Mouse (Mus musculus): ENCODE data around the gene Iqck. TPM values are rescaled to one million over a fixed set of nuclear protein-coding genes. Genes with fewer than 3 reads are reported as not detected.

Gene Iqck
- polyA plus RNA-seq, 1 experiment from 2014 or later: 2.9 TPM

DNA sequence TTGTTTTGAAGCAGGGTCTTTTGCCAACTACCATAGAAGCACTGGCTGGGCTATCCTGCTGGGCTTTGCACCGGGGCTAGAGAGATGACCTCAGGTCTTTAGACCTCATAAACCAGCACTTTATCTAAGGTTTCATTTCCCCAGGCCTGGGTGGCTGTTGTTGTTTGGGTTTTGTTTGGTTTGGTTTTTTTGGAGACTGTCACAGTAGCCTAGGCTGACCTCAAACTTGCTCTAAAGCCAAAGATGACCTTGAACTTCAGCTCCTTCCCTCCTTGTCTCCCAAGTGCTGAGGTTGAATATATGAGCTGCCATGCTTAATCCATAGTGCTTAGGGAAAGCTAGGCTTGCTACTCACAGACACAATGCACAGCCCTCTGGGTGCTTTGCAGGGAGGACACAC is 35.9 kb upstream of the Iqck start:
- ATAC-seq (replicated peaks; ENCODE audit: insufficient number of reproducible peaks, low FRiP score, low TSS enrichment, low read depth) (no peak), DNase-seq (ENCODE audit: low spot score) (no peak)
- H3K9ac ChIP-seq (replicated peaks; ENCODE audit: low read length): no peak overlapping the region
- no peaks in the 10 kb centered on the region for H3K4me1 ChIP-seq (ENCODE audit: control insufficient read depth, insufficient read depth, low read length)
- no peak overlapping the region for H3K4me3 ChIP-seq (ENCODE audit: low read depth, low read length)
- H3K27me3 ChIP-seq (ENCODE audit: control insufficient read depth, insufficient read depth, low read length): no peaks in the 10 kb centered on the region
- no peaks in the 10 kb centered on the region for H3K9me3 ChIP-seq (replicated peaks; ENCODE audit: control insufficient read depth, low read length)
- no peaks in the 10 kb centered on the region; the same call in 1 of the 2 replicates for H3K36me3 ChIP-seq (replicated peaks; ENCODE audit: control insufficient read depth, insufficient read depth, low read depth, low read length)
- WGBS: 77% methylated on average over 1 of the region's 1 CpGs
- H3K27ac ChIP-seq (replicated peaks; ENCODE audit: low read depth, low read length): no peak overlapping the region
- no peak overlapping the region for H3K4me2 ChIP-seq (ENCODE audit: low read depth, low read length)

DNA sequence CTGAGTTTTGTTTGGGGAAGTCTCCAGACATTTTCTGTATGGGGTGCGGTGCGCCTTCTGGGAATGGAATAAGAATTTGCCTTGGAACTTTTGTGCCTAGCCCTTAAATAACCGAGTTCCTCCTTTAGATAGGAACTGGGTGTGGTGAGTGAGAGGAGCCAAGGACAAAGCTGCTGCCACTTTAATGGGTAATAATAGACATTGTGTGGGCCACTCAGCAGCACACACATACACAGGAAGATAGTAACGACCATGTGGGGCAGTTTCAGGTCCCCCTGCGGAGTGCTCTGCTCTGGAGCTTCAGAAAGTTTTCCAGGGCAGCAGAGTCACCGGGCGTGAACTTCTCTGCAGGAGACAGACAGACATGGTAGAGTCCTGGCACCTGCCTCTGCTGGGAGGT is 34.2 kb upstream of the Iqck start:
- Histone ChIP-seq H3K4me2 (ENCODE audit: low read depth, low read length) (no peak overlapping the region), H3K27me3 (ENCODE audit: control insufficient read depth, insufficient read depth, low read length) (no peaks in the 10 kb centered on the region), H3K9me3 (replicated peaks; ENCODE audit: control insufficient read depth, low read length) (no peaks in the 10 kb centered on the region), H3K36me3 (replicated peaks; ENCODE audit: control insufficient read depth, insufficient read depth, low read depth, low read length) (no peaks in the 10 kb centered on the region; the same call in 1 of the 2 replicates), H3K4me1 (ENCODE audit: control insufficient read depth, insufficient read depth, low read length) (no peaks in the 10 kb centered on the region), H3K9ac (replicated peaks; ENCODE audit: low read length) (no peak overlapping the region), H3K4me3 (ENCODE audit: low read depth, low read length) (no peak overlapping the region), H3K27ac (replicated peaks; ENCODE audit: low read depth, low read length) (no peak overlapping the region)
- DNase-seq (ENCODE audit: low spot score): no peak
- ATAC-seq (replicated peaks; ENCODE audit: insufficient number of reproducible peaks, low FRiP score, low TSS enrichment, low read depth): no peak
- 76% methylated on average over 7 of the region's 7 CpGs for WGBS

- Histone ChIP-seq H3K36me3 (replicated peaks; ENCODE audit: control insufficient read depth, insufficient read depth, low read depth, low read length) (no peaks in the 10 kb centered on the region; the same call in 1 of the 2 replicates), H3K4me3 (ENCODE audit: low read depth, low read length) (no peak overlapping the region), H3K4me2 (ENCODE audit: low read depth, low read length) (no peak overlapping the region), H3K27me3 (ENCODE audit: control insufficient read depth, insufficient read depth, low read length) (no peaks in the 10 kb centered on the region), H3K9me3 (replicated peaks; ENCODE audit: control insufficient read depth, low read length) (no peaks in the 10 kb centered on the region), H3K4me1 (ENCODE audit: control insufficient read depth, insufficient read depth, low read length) (no peaks in the 10 kb centered on the region), H3K9ac (replicated peaks; ENCODE audit: low read length) (no peak overlapping the region), H3K27ac (replicated peaks; ENCODE audit: low read depth, low read length) (no peak overlapping the region)
- WGBS: 90% methylated on average over 12 of the region's 12 CpGs
- ATAC-seq (replicated peaks; ENCODE audit: insufficient number of reproducible peaks, low FRiP score, low TSS enrichment, low read depth): no peak
- DNase-seq (ENCODE audit: low spot score): no peak
Measured at GRCm38 (mm10) chr7:118821887-118822556, 33.5 kb upstream of the Iqck start.

- Histone ChIP-seq H3K9me3 (replicated peaks; ENCODE audit: control insufficient read depth, low read length) (no peaks in the 10 kb centered on the region), H3K27me3 (ENCODE audit: control insufficient read depth, insufficient read depth, low read length) (no peaks in the 10 kb centered on the region), H3K4me1 (ENCODE audit: control insufficient read depth, insufficient read depth, low read length) (no peaks in the 10 kb centered on the region), H3K36me3 (replicated peaks; ENCODE audit: control insufficient read depth, insufficient read depth, low read depth, low read length) (no peaks in the 10 kb centered on the region), H3K9ac (replicated peaks; ENCODE audit: low read length) (no peak overlapping the region), H3K4me3 (ENCODE audit: low read depth, low read length) (no peak overlapping the region), H3K27ac (replicated peaks; ENCODE audit: low read depth, low read length) (no peak overlapping the region), H3K4me2 (ENCODE audit: low read depth, low read length) (no peak overlapping the region)
- peak; percentile 14 for DNase-seq (ENCODE audit: low spot score)
- no peak for ATAC-seq (replicated peaks; ENCODE audit: insufficient number of reproducible peaks, low FRiP score, low TSS enrichment, low read depth)
- 56% methylated on average over 7 of the region's 7 CpGs for WGBS
Measured at GRCm38 (mm10) chr7:118824451-118824850, 31.1 kb upstream of the Iqck start.

GRCm38 (mm10) chr7:118827975-118828416 is 27.6 kb upstream of the Iqck start:
- Histone ChIP-seq H3K36me3 (replicated peaks; ENCODE audit: control insufficient read depth, insufficient read depth, low read depth, low read length) (no peaks in the 10 kb centered on the region), H3K4me3 (ENCODE audit: low read depth, low read length) (no peak overlapping the region), H3K27me3 (ENCODE audit: control insufficient read depth, insufficient read depth, low read length) (no peaks in the 10 kb centered on the region), H3K9me3 (replicated peaks; ENCODE audit: control insufficient read depth, low read length) (no peaks in the 10 kb centered on the region), H3K4me2 (ENCODE audit: low read depth, low read length) (no peak overlapping the region), H3K9ac (replicated peaks; ENCODE audit: low read length) (no peak overlapping the region), H3K27ac (replicated peaks; ENCODE audit: low read depth, low read length) (no peak overlapping the region), H3K4me1 (ENCODE audit: control insufficient read depth, insufficient read depth, low read length) (no peaks in the 10 kb centered on the region)
- 0 out of 2 replicates have a peak, but pooled peaks have one; percentile 22 for ATAC-seq (replicated peaks; ENCODE audit: insufficient number of reproducible peaks, low FRiP score, low TSS enrichment, low read depth)
- WGBS: 36% methylated on average over 5 of the region's 5 CpGs
- DNase-seq (ENCODE audit: low spot score): no peak

- Histone ChIP-seq H3K36me3 (replicated peaks; ENCODE audit: control insufficient read depth, insufficient read depth, low read depth, low read length) (no peaks in the 10 kb centered on the region; the same call in 1 of the 2 replicates), H3K4me1 (ENCODE audit: control insufficient read depth, insufficient read depth, low read length) (no peaks in the 10 kb centered on the region), H3K4me2 (ENCODE audit: low read depth, low read length) (no peak overlapping the region), H3K27ac (replicated peaks; ENCODE audit: low read depth, low read length) (no peak overlapping the region), H3K9ac (replicated peaks; ENCODE audit: low read length) (no peak overlapping the region), H3K9me3 (replicated peaks; ENCODE audit: control insufficient read depth, low read length) (no peaks in the 10 kb centered on the region), H3K27me3 (ENCODE audit: control insufficient read depth, insufficient read depth, low read length) (no peaks in the 10 kb centered on the region), H3K4me3 (ENCODE audit: low read depth, low read length) (no peak overlapping the region)
- WGBS: 88% methylated on average over 5 of the region's 5 CpGs
- ATAC-seq (replicated peaks; ENCODE audit: insufficient number of reproducible peaks, low FRiP score, low TSS enrichment, low read depth) (no peak), DNase-seq (ENCODE audit: low spot score) (no peak)
Measured at GRCm38 (mm10) chr7:118837901-118838300, 17.7 kb upstream of the Iqck start.

DNA sequence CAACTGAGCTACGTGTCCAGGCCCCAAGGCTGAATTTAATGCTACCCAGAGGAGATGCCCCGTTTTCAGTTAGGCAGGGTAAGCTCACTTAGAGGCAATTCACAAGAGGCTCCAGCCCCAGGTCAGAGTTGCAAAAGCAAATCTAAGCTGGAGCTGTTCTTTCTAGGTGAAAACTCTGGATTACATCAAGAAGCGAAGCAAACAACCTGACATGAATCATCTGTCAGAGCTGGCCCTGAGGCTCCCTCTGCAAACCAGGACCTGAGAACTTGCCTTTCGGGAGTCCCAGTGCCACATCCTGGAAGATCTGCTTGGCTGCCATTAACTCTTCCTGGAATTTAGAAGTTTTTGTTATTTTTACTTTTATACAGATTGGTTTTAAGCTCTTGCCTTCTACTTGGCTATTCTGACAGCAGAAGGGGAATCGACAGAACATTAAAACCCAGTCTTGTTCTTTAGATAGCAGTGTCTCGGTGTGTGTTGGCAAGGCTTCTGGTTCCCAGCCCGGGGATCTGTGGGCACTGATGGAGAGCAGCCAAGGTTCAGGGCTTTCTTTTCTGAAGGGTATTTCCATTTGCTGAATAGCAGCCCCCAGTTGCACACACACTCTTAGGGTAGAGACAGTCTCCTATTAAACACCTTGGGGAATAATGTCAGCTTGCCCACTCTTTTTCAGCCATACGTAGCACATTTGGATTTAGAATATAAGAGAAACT is 14.4 kb upstream of the Iqck start:
- no peaks in the 10 kb centered on the region for H3K4me1 ChIP-seq (ENCODE audit: control insufficient read depth, insufficient read depth, low read length)
- H3K9ac ChIP-seq (replicated peaks; ENCODE audit: low read length): no peak overlapping the region
- WGBS: 82% methylated on average over 8 of the region's 8 CpGs
- H3K36me3 ChIP-seq (replicated peaks; ENCODE audit: control insufficient read depth, insufficient read depth, low read depth, low read length): peaks cover 7% of the 10 kb centered on the region
- ATAC-seq (replicated peaks; ENCODE audit: insufficient number of reproducible peaks, low FRiP score, low TSS enrichment, low read depth) (no peak), DNase-seq (ENCODE audit: low spot score) (no peak)
- no peaks in the 10 kb centered on the region for H3K9me3 ChIP-seq (replicated peaks; ENCODE audit: control insufficient read depth, low read length)
- H3K27ac ChIP-seq (replicated peaks; ENCODE audit: low read depth, low read length): no peak overlapping the region
- no peaks in the 10 kb centered on the region for H3K27me3 ChIP-seq (ENCODE audit: control insufficient read depth, insufficient read depth, low read length)
- no peak overlapping the region for H3K4me3 ChIP-seq (ENCODE audit: low read depth, low read length)
- H3K4me2 ChIP-seq (ENCODE audit: low read depth, low read length): no peak overlapping the region

DNA sequence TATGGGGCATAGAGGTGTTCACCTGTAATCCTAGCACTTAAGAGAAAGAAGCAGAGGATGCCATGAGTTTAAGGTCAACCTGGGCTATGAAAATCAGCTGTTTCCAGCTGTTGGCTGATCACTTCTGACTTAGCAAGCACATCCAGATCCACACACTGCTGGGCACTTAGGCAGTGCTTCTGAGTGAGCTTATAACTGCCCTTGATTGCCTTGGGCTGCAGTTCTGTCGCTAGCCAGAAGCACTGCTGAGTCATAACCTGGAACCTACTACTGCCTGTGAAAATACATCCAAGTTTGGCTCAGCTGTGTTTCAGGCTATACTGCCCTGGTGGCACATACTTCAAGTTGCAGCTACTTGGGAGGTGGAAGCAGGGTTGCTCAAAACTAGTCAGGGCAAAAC is 13.8 kb upstream of the Iqck start:
- Histone ChIP-seq H3K9ac (replicated peaks; ENCODE audit: low read length) (no peak overlapping the region), H3K4me1 (ENCODE audit: control insufficient read depth, insufficient read depth, low read length) (no peaks in the 10 kb centered on the region), H3K9me3 (replicated peaks; ENCODE audit: control insufficient read depth, low read length) (no peaks in the 10 kb centered on the region), H3K27me3 (ENCODE audit: control insufficient read depth, insufficient read depth, low read length) (no peaks in the 10 kb centered on the region), H3K36me3 (replicated peaks; ENCODE audit: control insufficient read depth, insufficient read depth, low read depth, low read length) (peaks cover 11% of the 10 kb centered on the region; the same call in 1 of the 2 replicates), H3K4me2 (ENCODE audit: low read depth, low read length) (no peak overlapping the region), H3K4me3 (ENCODE audit: low read depth, low read length) (no peak overlapping the region), H3K27ac (replicated peaks; ENCODE audit: low read depth, low read length) (no peak overlapping the region)
- 61% methylated on average over 1 of the region's 1 CpGs for WGBS
- DNase-seq (ENCODE audit: low spot score) (no peak), ATAC-seq (replicated peaks; ENCODE audit: insufficient number of reproducible peaks, low FRiP score, low TSS enrichment, low read depth) (no peak)
